Mouse (Mus musculus) lung, postnatal 0 days (tissue): ENCODE data around the gene Ezh2.

ENCODE experiments used
- CTCF ChIP-seq: IDR thresholded peaks from 2 replicates; pipeline ENCODE4 v1.5.1; 2016; ENCODE audit warnings: antibody characterized with exemption, mild to moderate bottlenecking
- EP300 ChIP-seq: IDR thresholded peaks from 2 replicates; pipeline ENCODE4 v1.6.1; 2016; ENCODE audit warnings: antibody characterized with exemption, mild to moderate bottlenecking, control low read depth

GRCm38 (mm10) chr6:47559287-47559686, 35.9 kb downstream of the Ezh2 start:
- no peak for TF ChIP-seq EP300
- TF ChIP-seq CTCF: no peak
